7 mouse cellular contexts compared by ENCODE assay signal in the genomic region with DNA sequence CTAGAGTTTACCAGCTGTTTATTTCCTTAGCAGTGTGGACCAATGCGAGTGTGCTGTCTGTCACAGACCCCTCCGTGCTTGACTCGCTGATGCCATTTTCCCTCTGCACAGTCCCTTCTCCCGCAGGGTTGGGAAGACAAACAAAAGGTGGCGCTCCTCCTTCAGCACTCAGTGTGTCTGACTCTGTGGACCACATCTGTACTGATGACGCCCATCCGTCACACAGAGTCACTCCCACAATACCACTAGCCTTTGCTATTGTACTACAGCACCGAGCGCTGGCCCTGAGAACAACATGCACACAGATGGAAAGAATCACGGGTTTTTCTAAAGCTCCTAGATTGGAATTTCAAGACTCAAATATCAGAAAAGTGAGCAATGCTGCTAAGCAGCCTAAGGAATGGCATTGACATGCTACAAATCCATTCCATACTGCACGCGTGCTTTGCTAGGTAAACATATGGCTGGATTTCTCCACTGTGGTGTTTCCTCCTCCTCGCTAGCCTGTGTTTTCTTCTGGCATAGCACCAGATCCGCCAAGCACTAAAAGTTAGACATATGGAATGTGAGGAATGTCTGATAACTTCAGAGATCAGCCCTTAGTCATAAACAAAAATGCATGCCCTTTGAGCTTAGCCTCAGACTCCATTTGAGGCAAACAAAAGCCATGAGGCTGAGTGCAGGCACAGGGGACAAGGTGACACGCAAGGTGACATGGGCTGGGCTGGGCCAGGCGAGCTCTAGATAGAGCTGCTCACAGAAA. TPM values are rescaled to one million over a fixed set of nuclear protein-coding genes. Genes with fewer than 3 reads are reported as not detected.
DNase-seq lines count a peak whose midpoint lies in the region; ATAC-seq lines count a peak whose summit lies in the region.

No protein-coding gene starts in this region.

- no peaks in the 10 kb centered on the region for H3K27me3 ChIP-seq in heart, embryonic 16.5 days (ENCODE audit: control insufficient read depth, insufficient read depth, low read length)
- H3K27me3 ChIP-seq in midbrain, embryonic 16.5 days (ENCODE audit: control insufficient read depth, insufficient read depth, low read depth, low read length) = no peaks in the 10 kb centered on the region

- H3K4me1 ChIP-seq in heart, embryonic 16.5 days (ENCODE audit: control insufficient read depth, insufficient read depth, low read length) = peaks cover 27% of the 10 kb centered on the region
- H3K4me1 ChIP-seq in midbrain, embryonic 16.5 days (ENCODE audit: control insufficient read depth, insufficient read depth, low read length) = peaks cover 4% of the 10 kb centered on the region; the same call in 1 of the 2 replicates

- no peaks in the 10 kb centered on the region for H3K36me3 ChIP-seq in heart, embryonic 16.5 days (ENCODE audit: control insufficient read depth, insufficient read depth)
- H3K36me3 ChIP-seq in midbrain, embryonic 16.5 days (ENCODE audit: control insufficient read depth, insufficient read depth, low read length) = no peaks in the 10 kb centered on the region

- peak overlapping the region; percentile 0; the same call in 1 of the 2 replicates for H3K4me3 ChIP-seq in heart, embryonic 16.5 days (ENCODE audit: low read length)
- no peak overlapping the region for H3K4me3 ChIP-seq in midbrain, embryonic 16.5 days (ENCODE audit: low read depth, low read length)

- H3K4me2 ChIP-seq in heart, embryonic 16.5 days (ENCODE audit: low read depth, low read length) = peak overlapping the region; percentile 58
- no peak overlapping the region for H3K4me2 ChIP-seq in midbrain, embryonic 16.5 days (ENCODE audit: low read length)

- intact Hi-C loops in left cerebral cortex, postnatal 36 days (cut with DNase I) = loop anchor here (5.0 kb wide), 1 partner anchor 55 kb away; no protein-coding TSS in a partner anchor

- no peaks in the 10 kb centered on the region for H3K9me3 ChIP-seq in heart, embryonic 16.5 days (replicated peaks; ENCODE audit: control insufficient read depth, low read length)
- no peaks in the 10 kb centered on the region for H3K9me3 ChIP-seq in midbrain, embryonic 16.5 days (replicated peaks; ENCODE audit: control insufficient read depth, low read length, poor library complexity, severe bottlenecking)

- peak; percentile 59 for DNase-seq in ES-CJ7 (ENCODE audit: low read depth, low spot score)
- DNase-seq in brain, adult 2 months (ENCODE audit: low read depth, low spot score) = peak; percentile 72
- DNase-seq in left cerebral cortex, postnatal 36 days (ENCODE audit: low spot score in 2 of 2) = peak; percentile 41 to 60
- no peak for DNase-seq in B cell, adult 2 months

- H3K9ac ChIP-seq in heart, embryonic 16.5 days (ENCODE audit: low read length) = peak overlapping the region; percentile 59
- H3K9ac ChIP-seq in midbrain, embryonic 16.5 days (ENCODE audit: low read depth, low read length) = no peak overlapping the region

- H3K27ac ChIP-seq in heart, embryonic 16.5 days (ENCODE audit: low read length) = peak overlapping the region; percentile 86
- no peak overlapping the region for H3K27ac ChIP-seq in midbrain, embryonic 16.5 days (ENCODE audit: low read length)

- ATAC-seq in heart, embryonic 16.5 days (replicated peaks; ENCODE audit: extremely low read depth, insufficient read depth, low FRiP score) = peak; percentile 87
- ATAC-seq in midbrain, embryonic 16.5 days = peak; percentile 74
- no peak for ATAC-seq in monocyte, adult 5-6 weeks (replicated peaks; ENCODE audit: insufficient number of reproducible peaks, low FRiP score, low TSS enrichment, poor library complexity, severe bottlenecking)

- 23% methylated on average over 16 of the region's 16 CpGs for WGBS in heart, embryonic 16.5 days
- 50% methylated on average over 16 of the region's 16 CpGs for WGBS in midbrain, embryonic 16.5 days

RNA-seq across cellular contexts. Expression of gene Wwc2, which starts 58.5 kb away (rescaled TPM):
- polyA plus RNA-seq in heart, embryonic 16.5 days (2015; fragmentation: Nextera tagmentation; extraction: Ambion mirVana) = 10.1 and 12.1 TPM in 2 replicates
- total RNA-seq in left cerebral cortex, postnatal 36 days (2021) = 10 to 100 TPM; 25.8 to 26.3 TPM
- polyA plus RNA-seq in midbrain, embryonic 16.5 days (2015; fragmentation: Nextera tagmentation; extraction: Ambion mirVana) = 4.3 and 4.7 TPM in 2 replicates
- total RNA-seq in monocyte, adult 5-6 weeks (2017) = 1.1 to 3.0 TPM (median 2.9 TPM) in 3 replicates

Comparison
In these comparisons a context has a peak if more than half of its experiments do, and no peak if none do; other contexts are left out.
1. DNase-seq: peak in ES-CJ7 (single experiment), brain, adult 2 months (single experiment) and left cerebral cortex, postnatal 36 days (2 of 2); none in B cell, adult 2 months (0 of 2).